Mouse (Mus musculus): ENCODE results near the gene Rmi2.

Rmi2 gene

DNA sequence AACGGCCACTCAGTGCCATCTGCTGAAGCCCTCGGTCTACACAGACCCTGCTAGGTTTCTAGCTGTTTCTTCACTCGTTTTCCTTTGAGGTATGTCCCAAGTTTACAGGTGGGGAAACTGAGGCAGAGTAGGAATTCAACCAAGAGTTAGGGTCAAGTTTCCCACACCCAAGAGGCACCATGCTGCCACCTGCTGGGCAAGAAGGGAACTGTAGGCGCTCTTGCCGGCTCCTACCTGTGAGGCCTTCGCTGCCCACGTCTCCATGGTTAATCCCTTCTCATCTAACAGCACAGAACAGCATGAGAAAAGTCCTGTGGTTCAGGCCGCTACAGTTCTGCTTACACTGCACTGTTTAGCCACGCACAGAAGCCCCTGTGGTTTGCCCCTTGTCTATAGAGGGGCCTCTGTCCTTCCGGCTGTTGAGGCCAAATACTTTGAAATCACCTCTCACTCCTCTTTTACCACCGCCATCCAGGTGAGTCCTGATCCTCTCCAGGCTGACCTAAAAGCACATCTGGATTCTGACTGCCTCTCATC is 33.1 kb downstream of the Rmi2 start:
- DNase-seq, result peak; percentile 78

DNA sequence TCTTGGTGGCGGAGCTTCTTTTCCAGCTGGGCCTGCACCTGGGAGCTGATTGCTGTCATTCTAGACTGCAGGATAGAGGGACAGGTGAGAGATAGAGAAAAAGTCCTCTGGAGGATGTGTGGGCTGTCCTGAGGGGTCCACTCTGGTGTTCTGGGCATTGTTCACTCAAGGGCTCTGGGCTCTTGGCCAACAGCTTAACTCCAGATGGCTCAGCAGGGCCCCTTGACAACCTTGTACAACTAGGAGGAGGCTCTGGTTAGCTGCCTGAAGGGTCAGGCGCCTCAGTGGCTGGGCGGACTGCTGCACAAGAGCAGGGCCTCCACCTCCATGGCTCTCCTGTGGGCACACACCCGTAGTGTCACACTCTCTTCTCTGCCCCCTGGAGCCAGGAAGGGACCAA is 36.1 kb downstream of the Rmi2 start:
- no peak for DNase-seq

DNA sequence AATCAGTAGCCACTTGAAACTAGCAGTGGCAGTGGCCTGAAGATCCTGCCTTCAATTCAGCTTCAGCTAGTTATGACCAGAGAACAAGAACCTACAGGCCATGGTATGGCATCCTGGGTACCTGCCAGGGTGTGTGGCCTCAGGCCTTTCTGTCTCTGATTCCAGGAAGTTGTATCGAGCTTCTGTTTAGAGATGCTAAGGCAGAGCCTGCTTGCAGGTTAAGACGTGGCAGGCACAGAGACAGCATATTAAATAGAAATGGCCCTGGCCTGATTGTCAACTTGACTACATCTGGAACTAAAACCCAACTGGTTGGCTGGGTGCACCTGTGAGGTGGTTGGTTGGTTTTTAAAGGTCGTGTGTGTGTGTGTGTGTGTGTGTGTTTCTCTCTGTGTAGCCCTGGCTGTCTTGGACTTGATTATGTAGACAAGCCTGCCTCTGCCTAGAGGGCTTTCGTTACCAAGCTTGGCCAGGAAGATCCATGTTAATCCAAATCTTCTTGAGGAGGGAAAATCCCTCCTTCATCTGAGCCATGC is 38.0 kb downstream of the Rmi2 start:
- no peak for DNase-seq

DNA sequence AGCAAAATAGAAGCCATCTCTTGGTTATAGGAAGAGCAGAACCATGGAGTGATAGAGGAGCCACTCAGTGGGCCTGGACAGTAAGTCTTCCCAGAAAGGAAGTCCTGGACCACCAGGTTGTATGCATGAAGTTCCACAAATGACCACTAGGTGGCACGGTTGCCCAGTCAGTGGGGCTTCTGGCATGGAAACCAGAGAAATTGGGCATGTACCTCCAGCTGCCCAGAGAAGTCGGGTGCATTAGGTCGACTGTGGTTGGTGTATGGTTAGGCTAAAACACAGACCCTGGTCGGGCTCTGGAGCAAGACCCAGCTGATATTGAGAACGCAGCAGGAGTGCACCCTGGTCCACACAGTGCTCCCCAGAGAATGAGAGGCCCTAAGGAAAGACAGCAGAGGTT is 38.8 kb downstream of the Rmi2 start:
- DNase-seq, result peak; percentile 91

DNA sequence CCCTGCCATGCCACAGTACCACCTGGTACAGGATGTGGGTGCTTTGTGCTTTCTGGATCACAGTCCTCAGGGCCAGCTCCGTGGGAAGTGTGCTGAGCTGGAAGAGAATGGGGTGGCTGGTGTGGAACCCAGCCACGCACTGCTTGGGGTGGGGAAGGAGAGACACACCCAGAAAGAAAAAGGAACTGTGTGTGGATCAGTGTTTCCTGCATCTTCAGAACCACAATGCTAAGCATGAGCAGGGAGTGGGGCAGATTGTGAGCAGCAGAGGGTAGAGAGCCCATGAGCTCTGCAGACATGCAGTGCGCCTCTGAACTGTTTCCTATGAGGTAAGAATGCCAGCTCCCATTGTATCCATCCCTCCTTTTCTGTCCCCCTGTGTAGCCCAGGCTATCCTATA is 43.4 kb downstream of the Rmi2 start:
- DNase-seq, result no peak

DNA sequence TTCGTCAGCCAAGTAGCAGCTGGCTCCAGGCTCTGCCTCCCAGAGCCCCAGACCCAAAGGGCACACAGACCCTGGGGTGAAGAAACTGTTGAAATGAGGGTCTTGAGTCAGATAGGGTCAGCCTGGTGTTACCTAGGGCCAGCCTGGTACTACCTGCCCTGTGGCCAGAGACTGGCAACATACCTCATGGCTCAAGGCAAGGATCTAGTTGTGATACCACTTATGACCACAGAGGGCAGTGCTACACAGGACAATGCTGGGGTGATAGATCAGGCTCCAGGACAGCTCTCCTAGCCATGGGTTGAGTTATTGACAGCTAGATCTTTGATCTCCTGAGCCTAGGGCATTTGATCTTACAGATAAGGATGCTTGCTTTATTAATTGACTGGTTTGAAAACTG is 44.6 kb downstream of the Rmi2 start:
- DNase-seq, result peak; percentile 70

DNA sequence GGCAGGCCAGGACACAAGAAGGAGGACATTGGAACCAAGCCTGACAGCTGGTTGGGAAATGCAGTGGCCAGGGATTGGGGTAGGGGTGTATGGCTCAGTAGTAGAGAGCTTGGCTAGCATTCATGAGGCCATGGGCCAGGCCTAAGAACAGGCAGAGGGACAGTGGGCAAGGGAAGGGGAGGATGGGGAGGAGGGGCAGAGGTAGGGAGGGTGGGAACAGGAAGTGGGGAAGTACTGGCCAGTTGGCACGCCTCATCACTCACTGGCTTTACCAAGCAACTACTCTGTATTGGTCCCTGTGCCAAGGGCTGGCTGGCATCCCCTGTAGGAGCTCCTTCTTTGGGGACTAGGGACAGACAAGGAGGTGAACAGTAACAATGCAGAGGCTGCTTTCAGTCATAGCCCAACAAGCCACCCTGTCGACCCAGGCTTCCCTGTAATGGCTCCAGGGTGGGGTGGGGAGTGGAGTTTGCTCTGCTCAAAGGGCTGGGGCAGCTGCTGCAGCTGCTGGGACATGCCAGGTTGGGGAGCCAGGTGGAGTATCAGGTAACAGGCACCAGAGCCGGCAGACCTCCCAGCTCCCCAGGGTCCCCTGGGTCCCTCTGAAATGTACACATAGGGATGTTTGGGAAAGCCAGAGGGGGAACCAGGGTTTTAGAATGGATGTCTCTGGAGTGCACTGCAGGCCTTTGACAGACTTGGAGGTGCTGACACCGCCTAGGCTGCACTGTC is 46.5 kb downstream of the Rmi2 start:
- DNase-seq, result no peak

DNA sequence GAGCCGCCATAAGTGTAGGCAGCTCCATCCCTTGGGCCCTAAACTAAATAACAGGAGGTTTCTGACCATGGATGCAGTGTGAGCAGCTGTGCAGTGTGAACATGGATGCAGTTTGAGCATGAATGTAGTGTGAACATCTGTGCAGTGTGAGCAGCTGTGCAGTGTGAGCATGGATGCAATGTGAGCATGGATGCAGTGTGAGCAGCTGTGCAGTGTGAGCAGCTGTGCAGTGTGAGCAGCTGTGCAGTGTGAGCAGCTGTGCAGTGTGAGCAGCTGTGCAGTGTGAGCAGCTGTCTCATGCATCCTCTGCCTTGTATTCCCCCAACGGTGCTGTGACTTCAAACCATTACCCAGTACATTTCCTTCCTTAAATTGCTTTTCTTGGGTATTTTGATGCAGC is 52.6 kb downstream of the Rmi2 start:
- DNase-seq, result no peak

DNA sequence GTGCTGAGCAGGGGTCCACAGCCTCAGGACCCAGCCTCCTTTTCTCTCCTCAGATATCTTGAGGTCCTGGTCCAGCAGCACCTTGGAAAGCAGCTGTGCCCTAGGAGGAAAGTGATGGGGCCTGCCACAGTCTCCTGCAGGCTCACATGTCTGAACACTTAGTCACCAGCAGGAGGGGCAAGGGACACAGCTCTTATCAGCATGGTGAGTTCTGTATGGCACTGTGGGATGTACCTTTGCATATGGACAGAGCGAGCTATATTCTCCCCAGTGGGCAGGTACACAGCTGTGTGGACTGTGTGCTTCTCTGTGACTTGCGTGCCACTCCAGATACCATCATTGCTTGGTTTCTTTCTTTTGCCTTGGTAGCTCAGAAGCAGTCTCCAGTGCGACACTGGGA is 55.5 kb downstream of the Rmi2 start:
- peak; percentile 28 for DNase-seq

DNA sequence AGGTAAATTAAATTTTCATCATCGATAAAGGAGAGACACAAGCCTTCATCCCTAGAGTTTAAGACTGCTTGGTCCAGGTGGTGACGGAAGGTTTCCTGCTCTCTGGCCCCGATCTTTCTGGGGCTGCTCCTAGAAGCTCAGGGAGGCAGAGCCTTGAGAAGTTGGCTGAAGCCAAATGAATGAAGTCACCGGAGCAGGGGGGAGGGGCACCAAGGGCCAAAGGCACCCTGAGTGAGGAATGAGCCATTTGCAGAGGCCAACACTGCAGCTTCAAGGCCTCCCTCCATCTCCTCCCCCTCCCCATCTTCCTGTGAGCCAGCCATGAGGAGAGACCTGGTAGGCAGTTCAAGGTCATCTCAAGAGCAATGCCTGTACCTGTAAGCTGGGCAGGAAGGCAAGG is 58.3 kb downstream of the Rmi2 start:
- DNase-seq, result no peak

DNA sequence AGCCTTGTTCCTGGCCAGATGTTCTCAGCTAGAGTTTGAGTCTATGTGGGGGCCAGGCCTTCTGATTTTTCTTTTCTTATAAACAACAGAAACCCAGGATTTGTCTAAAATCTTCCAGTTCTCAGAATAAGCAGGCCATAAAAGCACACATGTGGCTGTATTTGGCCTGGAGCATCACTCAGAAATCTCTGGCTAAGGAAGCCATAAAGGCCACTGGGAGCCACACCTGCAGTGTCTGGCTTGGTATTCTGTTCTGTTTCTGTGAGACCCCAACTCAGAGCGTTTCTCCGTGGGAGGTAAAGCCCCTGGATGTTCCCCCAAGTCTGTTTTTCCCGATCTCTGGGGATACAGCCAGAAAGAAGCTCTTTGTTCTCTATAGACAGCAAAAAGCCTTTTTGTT is 61.0 kb downstream of the Rmi2 start:
- DNase-seq, result no peak

DNA sequence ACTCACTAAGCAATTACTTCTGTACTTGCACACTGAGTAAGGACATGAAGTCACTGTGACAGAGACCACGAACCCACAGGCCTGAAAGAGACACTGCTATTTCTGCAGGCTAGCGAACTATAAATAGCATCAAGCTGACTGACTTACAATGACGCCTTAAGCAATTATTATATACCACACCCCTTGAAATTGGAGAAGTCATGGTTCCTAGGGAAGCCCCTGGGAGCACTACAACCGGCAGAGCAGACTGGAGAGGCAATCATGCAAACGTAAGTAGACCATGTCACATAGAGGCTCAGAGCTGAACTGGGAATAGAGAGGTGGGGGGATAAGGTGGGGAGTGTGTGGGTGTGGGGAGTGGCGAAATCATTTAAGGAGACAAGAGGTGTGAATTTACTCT is 62.5 kb downstream of the Rmi2 start:
- no peak for DNase-seq

DNA sequence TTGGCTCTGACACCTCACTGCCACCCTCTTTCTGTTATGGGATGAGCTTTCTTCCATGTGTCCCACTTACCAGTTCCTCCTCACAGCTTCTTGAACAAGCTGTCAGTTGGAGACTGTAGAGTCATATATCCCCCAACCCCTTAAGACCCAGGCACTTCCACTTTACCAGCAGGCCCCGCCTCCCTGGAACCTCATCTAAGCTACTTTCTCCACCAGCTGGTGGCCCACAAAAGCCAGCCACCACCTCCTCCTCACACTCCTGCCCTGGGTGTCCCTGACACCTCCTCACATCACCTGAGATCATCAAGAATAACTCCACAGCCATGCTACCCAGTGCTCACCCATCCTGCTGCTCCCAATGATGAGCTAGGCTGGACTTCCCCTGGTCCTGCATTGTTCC is 65.9 kb downstream of the Rmi2 start:
- peak; percentile 65 for DNase-seq

DNA sequence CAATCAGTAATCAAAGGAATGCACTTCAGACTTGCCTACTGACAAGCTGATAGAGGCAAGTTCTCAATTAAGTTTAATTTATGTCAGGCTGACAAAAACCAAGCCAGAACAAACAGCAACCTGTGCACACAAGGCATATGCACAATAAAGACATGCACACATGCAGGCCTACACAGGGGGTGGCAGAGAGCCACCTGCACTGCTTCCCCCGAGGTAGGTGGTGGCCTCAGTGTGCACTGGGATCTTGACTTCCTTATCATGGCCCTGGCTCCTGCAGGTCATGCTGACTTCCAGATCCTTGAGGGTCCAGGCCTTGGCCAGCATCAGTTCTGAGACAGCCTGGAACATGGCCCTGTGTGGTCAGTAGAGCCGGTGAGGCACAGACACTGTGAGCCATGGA is 67.1 kb downstream of the Rmi2 start:
- peak; percentile 62 for DNase-seq

DNA sequence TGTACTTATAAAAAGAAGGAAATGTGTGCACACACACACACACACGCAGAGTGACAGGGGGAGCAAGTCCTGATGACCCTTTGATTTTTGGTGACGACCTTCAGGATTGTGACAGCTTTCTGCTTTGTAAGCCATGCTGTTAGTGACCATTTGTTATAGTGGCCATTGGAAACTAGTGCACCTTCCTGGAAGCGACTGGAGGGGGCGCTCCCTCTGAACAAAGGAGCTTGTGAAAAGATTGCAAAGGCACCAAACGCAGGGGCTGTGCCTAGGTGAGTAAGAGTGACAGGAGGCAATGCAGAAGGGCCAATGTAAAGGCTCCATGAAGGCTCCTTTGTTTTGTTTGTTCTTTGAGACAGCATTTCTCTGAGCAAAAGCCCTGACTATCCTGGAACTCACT is 68.0 kb downstream of the Rmi2 start:
- no peak for DNase-seq

DNA sequence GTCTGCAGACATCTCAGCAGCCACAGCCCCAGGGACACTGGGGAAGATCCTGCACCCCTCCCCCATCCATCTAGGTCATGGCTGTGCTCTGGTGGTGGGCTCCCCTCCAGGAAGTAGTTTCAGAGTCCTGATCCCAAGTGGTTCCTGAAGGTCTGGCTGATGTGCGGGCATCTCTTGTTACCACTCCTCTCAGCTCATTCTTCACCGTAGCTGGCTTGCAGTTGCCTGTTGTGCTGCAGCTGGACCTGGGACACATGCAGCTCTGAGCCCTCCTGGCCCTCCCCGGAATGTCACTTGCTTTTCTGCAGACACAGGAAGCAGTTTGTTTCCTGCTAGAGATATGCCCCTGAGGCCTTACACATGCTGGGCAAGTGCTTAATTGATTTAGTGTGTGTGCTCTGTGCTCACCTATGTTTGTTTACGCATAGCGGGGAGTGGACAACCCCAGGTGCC is 70.8 kb downstream of the Rmi2 start:
- peak; percentile 65 for DNase-seq

DNA sequence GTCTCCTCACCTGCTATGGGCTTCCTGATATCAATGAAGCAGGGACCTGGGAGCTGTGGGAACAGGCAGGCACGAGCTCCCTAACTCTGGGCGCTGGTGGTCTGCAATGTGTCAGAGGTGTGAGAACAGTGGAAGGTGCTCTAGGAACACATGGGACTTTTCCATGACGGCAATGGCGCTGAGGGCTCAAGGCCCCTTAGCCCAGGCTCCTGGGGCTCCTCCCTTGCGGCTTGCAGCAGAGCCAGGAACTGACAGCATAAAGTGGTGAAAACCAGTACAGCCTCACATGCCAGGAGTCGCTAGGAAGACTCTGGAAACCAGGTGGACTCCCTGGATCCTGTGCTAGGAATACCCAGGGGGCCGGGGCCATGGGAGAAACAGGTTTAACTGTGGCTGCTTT is 75.7 kb downstream of the Rmi2 start:
- DNase-seq, result no peak

DNA sequence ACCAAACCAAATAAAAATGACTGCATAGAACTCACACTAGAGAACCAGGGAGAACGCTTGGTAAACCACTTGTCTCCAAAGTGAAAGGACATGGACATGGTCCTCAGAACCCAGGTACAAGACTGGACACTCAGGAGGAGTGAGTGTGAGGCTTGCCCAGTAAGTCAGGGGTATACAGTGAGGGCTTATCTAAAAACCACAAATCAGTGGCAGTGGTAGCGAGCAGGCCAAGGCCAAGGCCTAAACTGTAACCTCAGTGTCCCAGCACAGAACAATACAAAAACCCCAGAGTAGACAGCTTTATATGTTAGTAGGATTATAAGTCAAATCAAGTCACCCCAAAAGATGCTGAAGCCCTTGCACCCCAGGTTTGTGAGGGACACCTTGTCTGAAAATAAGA is 76.2 kb downstream of the Rmi2 start:
- no peak for DNase-seq

DNA sequence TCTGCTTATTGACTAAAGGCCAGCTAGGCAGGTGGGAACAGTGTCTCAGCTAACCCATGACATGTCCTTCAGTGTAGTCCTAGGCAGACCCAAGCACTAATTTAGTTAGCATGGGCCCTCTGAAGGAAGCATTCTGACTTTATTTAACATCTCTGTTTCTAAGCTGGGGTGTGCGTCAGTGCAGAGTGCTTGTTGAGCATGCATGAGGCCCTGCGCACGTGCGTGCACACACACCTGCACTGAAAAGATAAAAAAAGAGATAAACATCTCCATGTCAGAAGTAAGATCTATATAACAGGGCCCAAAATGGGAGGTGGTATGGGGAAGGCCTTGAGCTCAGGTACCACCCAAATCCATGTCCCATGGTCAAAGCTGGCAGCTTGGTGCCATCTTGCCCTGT is 80.2 kb downstream of the Rmi2 start:
- peak; percentile 55 for DNase-seq

DNA sequence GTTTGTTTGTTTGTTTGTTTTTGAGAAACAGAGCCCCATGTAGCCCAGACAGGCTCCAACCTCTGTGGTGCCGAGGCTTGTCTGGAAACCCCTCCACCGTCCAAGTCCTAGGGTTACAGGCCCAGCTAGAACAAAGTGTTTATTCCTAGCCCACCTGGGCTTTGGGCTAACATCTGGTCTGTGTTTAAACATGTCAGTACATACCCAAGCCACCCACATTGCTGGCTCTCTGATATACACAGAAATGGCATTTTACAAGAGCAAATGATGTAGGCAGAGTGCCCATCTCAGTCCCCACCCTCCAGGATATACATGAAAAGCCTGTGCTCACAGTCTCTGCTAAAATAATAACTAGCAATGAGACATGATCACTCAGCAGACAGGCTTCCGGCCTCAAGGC is 81.4 kb downstream of the Rmi2 start:
- no peak for DNase-seq

DNA sequence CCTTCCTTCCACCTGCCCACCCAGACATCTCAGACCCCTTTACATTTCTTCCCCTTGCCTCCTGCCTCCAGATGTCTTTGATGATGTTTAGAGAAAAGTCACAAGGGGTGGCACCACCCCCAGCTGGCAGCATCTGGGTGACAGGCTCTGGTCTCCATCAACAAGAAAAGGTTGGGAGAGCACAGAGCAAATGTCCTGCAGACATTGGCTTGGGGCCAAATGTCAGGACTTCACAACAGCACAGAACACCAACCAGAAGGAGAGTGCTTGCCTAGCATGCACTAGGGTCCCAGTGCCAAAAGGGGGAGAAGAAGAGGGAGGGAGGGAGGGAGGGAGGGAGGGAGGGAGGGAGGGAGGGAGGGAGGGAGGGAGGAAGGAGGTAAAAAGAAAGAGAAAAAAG is 85.0 kb downstream of the Rmi2 start:
- no peak for DNase-seq

DNA sequence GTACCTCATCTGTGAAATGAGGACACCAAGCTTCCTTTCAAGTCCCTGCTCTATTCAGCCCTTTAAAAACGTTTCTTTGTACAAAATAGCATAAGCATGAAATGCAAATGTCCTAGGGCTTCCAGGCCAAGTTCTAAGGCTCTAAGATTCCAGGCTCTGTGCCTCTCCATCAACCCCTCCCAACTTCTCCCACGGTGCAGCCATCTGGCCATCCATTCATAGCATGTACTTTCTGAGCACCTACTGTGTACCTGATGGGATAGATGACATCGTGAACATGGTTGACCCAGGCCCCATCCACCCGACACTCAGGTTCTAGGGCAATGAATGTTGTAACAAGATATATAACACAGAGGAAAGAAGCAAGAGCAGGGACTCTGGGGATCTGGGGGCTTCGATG is 88.7 kb downstream of the Rmi2 start:
- no peak for DNase-seq

DNA sequence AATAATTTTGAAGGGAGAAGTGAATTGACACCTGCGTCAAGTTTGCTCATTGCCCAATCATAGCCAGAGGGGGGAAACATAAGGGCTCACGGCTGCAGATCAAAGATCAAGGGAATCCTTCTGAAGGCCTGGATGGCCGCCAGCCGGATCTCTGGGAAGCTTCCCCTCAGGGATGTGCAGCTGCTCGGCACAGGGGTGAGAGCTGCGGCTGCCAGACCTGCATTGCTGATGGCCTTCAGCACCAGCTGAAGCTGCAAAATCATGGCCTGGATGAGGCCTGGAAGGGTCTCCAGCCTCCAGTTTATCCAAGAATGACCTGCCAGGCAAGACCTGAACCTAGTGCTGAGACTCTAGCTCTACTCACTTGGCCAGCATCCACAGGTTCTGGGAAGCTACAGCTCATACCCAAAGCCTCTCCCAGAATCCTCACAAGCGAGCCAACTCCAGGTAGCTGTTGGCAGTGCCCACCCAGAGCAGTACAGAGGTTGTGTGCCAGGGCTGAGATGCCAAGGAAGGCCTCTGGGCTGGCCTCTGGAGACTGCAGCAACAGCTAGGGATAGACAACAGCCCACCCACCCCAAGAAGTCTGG is 90.8 kb downstream of the Rmi2 start:
- DNase-seq, result no peak

DNA sequence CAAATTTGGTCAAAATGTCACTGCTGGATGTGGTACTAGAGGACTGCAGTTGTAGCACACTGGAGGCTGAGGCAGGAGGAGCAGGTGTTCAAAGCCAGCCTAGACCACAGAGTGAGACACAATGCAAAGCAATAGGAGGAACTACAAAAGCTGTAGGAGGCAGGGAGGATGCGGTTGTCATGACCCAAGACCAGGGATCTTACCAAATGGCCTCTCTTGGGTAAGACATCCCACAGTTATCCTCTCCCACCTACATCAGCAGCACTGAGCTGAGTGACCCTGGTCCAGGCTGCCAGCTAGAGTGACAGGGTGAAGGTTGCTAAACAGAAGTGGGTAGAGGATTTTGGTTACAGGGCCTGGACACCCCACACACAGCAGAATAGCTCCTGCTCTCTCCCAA is 92.2 kb downstream of the Rmi2 start:
- no peak for DNase-seq

DNA sequence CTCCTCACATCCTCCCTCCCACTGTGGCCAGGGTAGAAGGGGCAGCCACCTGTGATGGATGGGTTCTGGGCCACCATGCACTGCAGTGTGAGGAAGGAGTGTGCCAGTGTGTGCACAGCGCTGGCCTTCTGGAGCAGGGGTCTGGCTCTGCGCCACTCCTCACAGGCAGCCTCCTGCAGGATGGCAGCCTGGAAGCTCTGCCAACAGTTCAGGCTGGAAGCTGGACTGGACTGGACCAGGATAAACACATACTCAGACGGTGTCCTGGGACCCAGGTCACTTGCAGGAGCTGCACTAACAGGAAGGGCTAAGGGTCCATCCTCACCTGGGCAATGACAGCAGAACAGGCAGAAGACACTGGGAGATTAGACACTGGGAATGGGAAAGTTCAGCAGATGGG is 98.5 kb downstream of the Rmi2 start:
- no peak for DNase-seq

All from thymus, postnatal 14 days (tissue).